Mouse (Mus musculus): ENCODE results near the gene Tmem59l.

DNA sequence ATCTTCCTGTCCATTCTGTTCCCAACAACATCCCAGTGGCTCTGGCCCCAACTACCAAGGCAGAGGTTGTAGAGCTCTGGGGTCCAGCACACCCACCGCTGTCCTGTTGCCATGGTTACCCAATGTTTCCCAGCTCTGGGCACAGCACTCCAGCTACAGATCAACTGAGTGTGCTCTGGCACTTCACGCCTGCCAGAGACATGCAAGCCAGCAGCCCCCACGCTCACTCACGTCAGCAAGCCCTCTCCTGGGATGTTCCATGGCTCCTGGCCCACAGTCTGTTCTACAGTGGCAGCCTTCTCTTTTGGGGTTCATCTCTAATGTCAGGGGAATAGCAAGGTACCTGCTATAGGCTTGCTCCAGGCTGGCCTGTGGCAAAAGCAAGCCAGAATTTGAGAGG lies 23.9 kb downstream of the Tmem59l start:
- TF ChIP-seq CTCF (IDR thresholded peaks at IDR 0.05; ENCODE audit: low read depth, low read length) (no peak), GATA1 (IDR thresholded peaks at IDR 0.05; ENCODE audit: borderline replicate concordance, low read length) (no peak), POLR2AphosphoS5 (IDR thresholded peaks at IDR 0.05; ENCODE audit: insufficient replicate concordance, low read depth, low read length) (no peak)

Data from G1E (cell line).